Mouse (Mus musculus): ENCODE measurements around the gene Selp. TPM values are rescaled to one million over a fixed set of nuclear protein-coding genes. Genes with fewer than 3 reads are reported as not detected.

Gene Selp
- total RNA-seq, 2 experiments from 2014 or later: not detected

- DNase-seq (ENCODE audit: low spot score in 2 of 2): peak in 1 of 2 experiments; percentile 34
These were observed 2.8 kb downstream of the Selp start for GRCm38 (mm10) chr1:164117869-164118268.

- no peak for DNase-seq (ENCODE audit: low spot score in 2 of 2)
These were observed 5.1 kb downstream of the Selp start for GRCm38 (mm10) chr1:164119892-164120776.

- no peak for DNase-seq (ENCODE audit: low spot score in 2 of 2)
These were observed 5.7 kb downstream of the Selp start for GRCm38 (mm10) chr1:164120777-164121158.

- no peak for DNase-seq (ENCODE audit: low spot score in 2 of 2)
These were observed 8.8 kb downstream of the Selp start for GRCm38 (mm10) chr1:164123836-164124235.

- no peak for DNase-seq (ENCODE audit: low spot score in 2 of 2)
These were observed 14.9 kb downstream of the Selp start for GRCm38 (mm10) chr1:164130013-164130412.

GRCm38 (mm10) chr1:164132609-164133008 is 17.5 kb downstream of the Selp start:
- no peak for DNase-seq (ENCODE audit: low spot score in 2 of 2)

GRCm38 (mm10) chr1:164134101-164134500 is 19.0 kb downstream of the Selp start:
- no peak for DNase-seq (ENCODE audit: low spot score in 2 of 2)

GRCm38 (mm10) chr1:164135360-164135759 is 20.3 kb downstream of the Selp start:
- DNase-seq (ENCODE audit: low spot score in 2 of 2): no peak

- DNase-seq (ENCODE audit: low spot score in 2 of 2): no peak
These were observed 20.9 kb downstream of the Selp start for GRCm38 (mm10) chr1:164135960-164136359.

- no peak for DNase-seq (ENCODE audit: low spot score in 2 of 2)
These were observed 21.6 kb downstream of the Selp start for GRCm38 (mm10) chr1:164136636-164137035.

GRCm38 (mm10) chr1:164138365-164139130 is 23.5 kb downstream of the Selp start:
- DNase-seq (ENCODE audit: low spot score in 2 of 2): peak; percentile 50 to 86

GRCm38 (mm10) chr1:164139464-164139863 is 24.4 kb downstream of the Selp start:
- DNase-seq (ENCODE audit: low spot score in 2 of 2): no peak

- no peak for DNase-seq (ENCODE audit: low spot score in 2 of 2)
These were observed 34.0 kb downstream of the Selp start for GRCm38 (mm10) chr1:164149083-164149482.

GRCm38 (mm10) chr1:164151387-164152088 is 36.5 kb downstream of the Selp start, which contains the start of gene F5:
Gene F5, plus strand, starts transcription at chr1:164151838.
- no peak for DNase-seq (ENCODE audit: low spot score in 2 of 2)

- DNase-seq (ENCODE audit: low spot score in 2 of 2): no peak
These were observed 37.8 kb downstream of the Selp start for GRCm38 (mm10) chr1:164152836-164153235.

- DNase-seq (ENCODE audit: low spot score in 2 of 2): no peak
These were observed 39.9 kb downstream of the Selp start for GRCm38 (mm10) chr1:164154983-164155382.

- DNase-seq (ENCODE audit: low spot score in 2 of 2): no peak
These were observed 43.5 kb downstream of the Selp start for GRCm38 (mm10) chr1:164158571-164158970.

GRCm38 (mm10) chr1:164159781-164160180 is 44.7 kb downstream of the Selp start:
- no peak for DNase-seq (ENCODE audit: low spot score in 2 of 2)

- no peak for DNase-seq (ENCODE audit: low spot score in 2 of 2)
These were observed 47.7 kb downstream of the Selp start for GRCm38 (mm10) chr1:164162745-164163144.

- no peak for DNase-seq (ENCODE audit: low spot score in 2 of 2)
These were observed 53.8 kb downstream of the Selp start for GRCm38 (mm10) chr1:164168818-164169217.

- DNase-seq (ENCODE audit: low spot score in 2 of 2): no peak
These were observed 55.4 kb downstream of the Selp start for GRCm38 (mm10) chr1:164170434-164170833.

- no peak for DNase-seq (ENCODE audit: low spot score in 2 of 2)
These were observed 58.1 kb downstream of the Selp start for GRCm38 (mm10) chr1:164173145-164173544.
